Mouse (Mus musculus) megakaryocyte, embryonic 14.5 days (primary cell): ENCODE data around the gene Alox12b.

Source experiments
- FLI1 ChIP-seq: IDR thresholded peaks from 2 replicates; pipeline ENCODE4 v1.6.1; 2012; ENCODE audit warnings: low read length, inconsistent platforms, mixed read lengths
- GATA1 ChIP-seq: IDR thresholded peaks from 3 replicates; pipeline ENCODE4 v1.6.1; 2012; ENCODE audit warnings: mixed read lengths, low read length, inconsistent platforms, borderline replicate concordance

GRCm38 (mm10) chr11:69218661-69219060 is 61.9 kb downstream of the Alox12b start:
- TF ChIP-seq GATA1 (no peak), FLI1 (no peak)
